Mouse (Mus musculus) liver, adult 2 months (tissue): ENCODE data around the gene Polr2c.

Experiments used
- CTCF ChIP-seq: fragments of 200-500 bp; IDR thresholded peaks from 2 replicates; pipeline ENCODE4 v1.5.1; 2011; ENCODE audit warnings: low read depth, low read length, control low read depth
- POLR2A ChIP-seq: fragments of 200-500 bp; IDR thresholded peaks from 2 replicates; pipeline ENCODE4 v1.6.1; 2011; ENCODE audit warnings: low read length, control low read depth; ENCODE audit not compliant: insufficient read depth; ENCODE audit errors: extremely low read depth

- TF ChIP-seq CTCF (no peak), POLR2A (no peak)
These were observed 15.3 kb downstream of the Polr2c start for GRCm38 (mm10) chr8:94872576-94872975.
